Mouse (Mus musculus): ENCODE data around the gene Olfr729.

Gene Olfr729

GRCm38 (mm10) chr14:50152810-50153209 is at the start of gene Olfr729:
Gene Olfr729 (minus strand): TSS chr14:50152910.
- no peak for DNase-seq (ENCODE audit: low spot score)

- no peak for DNase-seq (ENCODE audit: low spot score)
Measured at GRCm38 (mm10) chr14:50188098-50188497, 35.4 kb upstream of the Olfr729 start, which contains the start of gene Olfr730. Gene Olfr730 (minus strand): TSS chr14:50188198.

GRCm38 (mm10) chr14:50142580-50142979 is 10.1 kb downstream of the Olfr729 start, which contains the start of gene Olfr728:
Gene Olfr728 (minus strand): TSS chr14:50142680.
- no peak for DNase-seq (ENCODE audit: low spot score)

GRCm38 (mm10) chr14:50122886-50123285 is 29.8 kb downstream of the Olfr729 start, which contains the start of gene Olfr727:
Gene Olfr727 (plus strand): TSS chr14:50123186.
- DNase-seq (ENCODE audit: low spot score), result no peak
